Mouse (Mus musculus) heart, embryonic 10.5 days (tissue): ENCODE measurements at regions not wholly inside any gene's neighbourhood (a gene's known extent, or its start where the extent isn't known, plus 50 kb on each side); places are given as distances from the start of the nearest gene placed in this dataset.
A peak's percentile ranks its signal among the peaks of the same experiment; 100 is the strongest.

ENCODE experiments used
- DNase-seq: peaks from one replicate; pipeline ENCODE4 v3.0.0-alpha.2; 2017; ENCODE audit warnings: low spot score
- H3K27ac ChIP-seq: fragments of 300-500 bp; sonication (generic); 2 replicates; pipeline ENCODE4 v1.5.1; 2016; ENCODE audit warnings: mild to moderate bottlenecking
- H3K27me3 ChIP-seq: fragments of 300-500 bp; sonication (generic); 2 replicates; pipeline ENCODE4 v1.6.1; 2016; ENCODE audit warnings: mild to moderate bottlenecking; ENCODE audit not compliant: poor library complexity, insufficient read depth, severe bottlenecking
- H3K36me3 ChIP-seq: fragments of 300-500 bp; sonication (generic); 2 replicates; pipeline ENCODE4 v1.6.1; 2016; ENCODE audit warnings: mild to moderate bottlenecking, moderate library complexity
- H3K4me1 ChIP-seq: fragments of 300-500 bp; sonication (generic); 2 replicates; pipeline ENCODE4 v1.6.1; 2016; ENCODE audit warnings: mild to moderate bottlenecking
- H3K4me3 ChIP-seq: fragments of 300-500 bp; sonication (generic); 2 replicates; pipeline ENCODE4 v1.5.1; 2016; ENCODE audit warnings: mild to moderate bottlenecking, moderate library complexity
- H3K9me3 ChIP-seq: fragments of 300-500 bp; sonication (generic); 2 replicates; pipeline ENCODE4 v1.6.1; 2016; ENCODE audit warnings: mild to moderate bottlenecking, moderate library complexity
- WGBS: fragments of 180-500 bp; shearing (Covaris S2); methylation state at CpG from one replicate; pipeline ENCODE4 v1.1.7; 2016; 5-methylcytosine and 5-hydroxymethylcytosine counted together

GRCm38 (mm10) chr5:37920481-37920880 is 96.1 kb upstream of the Msx1 start:
- Histone ChIP-seq H3K27me3 (peaks cover 41% of the 10 kb centered on the region), H3K4me1 (peaks cover 12% of the 10 kb centered on the region), H3K27ac (no peak overlapping the region), H3K36me3 (no peaks in the 10 kb centered on the region), H3K9me3 (no peaks in the 10 kb centered on the region), H3K4me3 (no peak overlapping the region)
- no peak for DNase-seq
- 24% methylated on average over 2 of the region's 2 CpGs for WGBS

- Histone ChIP-seq H3K27me3 (peaks cover 41% of the 10 kb centered on the region), H3K4me1 (peaks cover 12% of the 10 kb centered on the region), H3K36me3 (no peaks in the 10 kb centered on the region), H3K4me3 (no peak overlapping the region), H3K27ac (no peak overlapping the region), H3K9me3 (no peaks in the 10 kb centered on the region)
- no peak for DNase-seq
- WGBS = 73% methylated on average over 3 of the region's 3 CpGs
These were observed 94.7 kb upstream of the Msx1 start for GRCm38 (mm10) chr5:37919102-37919501.

GRCm38 (mm10) chr5:37918001-37918707 is 93.8 kb upstream of the Msx1 start:
- no peak for DNase-seq
- H3K9me3 ChIP-seq = no peaks in the 10 kb centered on the region
- H3K4me3 ChIP-seq = peak overlapping the region; percentile 47
- H3K27ac ChIP-seq = no peak overlapping the region
- H3K27me3 ChIP-seq = peaks cover 41% of the 10 kb centered on the region
- H3K4me1 ChIP-seq = peaks cover 12% of the 10 kb centered on the region
- WGBS = 5% methylated on average over 28 of the region's 28 CpGs
- H3K36me3 ChIP-seq = no peaks in the 10 kb centered on the region

GRCm38 (mm10) chr5:37917161-37917560 is 92.8 kb upstream of the Msx1 start:
- no peak for DNase-seq
- Histone ChIP-seq H3K27me3 (peaks cover 41% of the 10 kb centered on the region), H3K4me1 (peaks cover 12% of the 10 kb centered on the region), H3K36me3 (no peaks in the 10 kb centered on the region), H3K4me3 (no peak overlapping the region), H3K27ac (no peak overlapping the region; the same call in 1 of the 2 replicates), H3K9me3 (no peaks in the 10 kb centered on the region)
- WGBS = 22% methylated on average over 5 of the region's 5 CpGs

- Histone ChIP-seq H3K4me1 (peaks cover 11% of the 10 kb centered on the region), H3K27me3 (peaks cover 72% of the 10 kb centered on the region), H3K9me3 (no peaks in the 10 kb centered on the region), H3K36me3 (no peaks in the 10 kb centered on the region), H3K4me3 (no peak overlapping the region), H3K27ac (no peak overlapping the region)
- no peak for DNase-seq
- 43% methylated on average over 5 of the region's 5 CpGs for WGBS
These were observed 80.4 kb upstream of the Msx1 start for GRCm38 (mm10) chr5:37904683-37905352.

- no peak overlapping the region for H3K27ac ChIP-seq
- no peaks in the 10 kb centered on the region for H3K9me3 ChIP-seq
- WGBS = 68% methylated on average over 3 of the region's 3 CpGs
- DNase-seq = no peak
- no peaks in the 10 kb centered on the region for H3K36me3 ChIP-seq
- peaks cover 11% of the 10 kb centered on the region for H3K4me1 ChIP-seq
- H3K27me3 ChIP-seq = peaks cover 82% of the 10 kb centered on the region
- no peak overlapping the region for H3K4me3 ChIP-seq
These were observed 79.5 kb upstream of the Msx1 start for GRCm38 (mm10) chr5:37903861-37904260.

GRCm38 (mm10) chr5:37902741-37903140 is 78.4 kb upstream of the Msx1 start:
- H3K9me3 ChIP-seq = no peaks in the 10 kb centered on the region
- peaks cover 11% of the 10 kb centered on the region for H3K4me1 ChIP-seq
- 75% methylated on average over 2 of the region's 2 CpGs for WGBS
- DNase-seq = no peak
- H3K27me3 ChIP-seq = peaks cover 92% of the 10 kb centered on the region
- no peak overlapping the region for H3K27ac ChIP-seq
- H3K36me3 ChIP-seq = no peaks in the 10 kb centered on the region
- H3K4me3 ChIP-seq = no peak overlapping the region

- Histone ChIP-seq H3K27ac (0 out of 2 replicates have a peak overlapping the region, but pooled peaks have one; percentile 54), H3K4me1 (peaks cover 11% of the 10 kb centered on the region), H3K27me3 (peaks cover 95% of the 10 kb centered on the region), H3K36me3 (no peaks in the 10 kb centered on the region), H3K9me3 (no peaks in the 10 kb centered on the region), H3K4me3 (peak overlapping the region; percentile 49)
- no peak for DNase-seq
- WGBS = 1% methylated on average over 16 of the region's 16 CpGs
These were observed 77.5 kb upstream of the Msx1 start for GRCm38 (mm10) chr5:37901861-37902291.

GRCm38 (mm10) chr5:37898041-37898615 is 73.7 kb upstream of the Msx1 start:
- H3K27ac ChIP-seq = no peak overlapping the region
- no peak for DNase-seq
- H3K9me3 ChIP-seq = no peaks in the 10 kb centered on the region
- 74% methylated on average over 12 of the region's 12 CpGs for WGBS
- peaks cover 45% of the 10 kb centered on the region for H3K4me1 ChIP-seq
- H3K4me3 ChIP-seq = no peak overlapping the region
- H3K36me3 ChIP-seq = no peaks in the 10 kb centered on the region
- H3K27me3 ChIP-seq = peaks cover 92% of the 10 kb centered on the region

- WGBS = 85% methylated on average over 6 of the region's 6 CpGs
- H3K27ac ChIP-seq = no peak overlapping the region
- H3K4me3 ChIP-seq = no peak overlapping the region
- peaks cover 92% of the 10 kb centered on the region for H3K27me3 ChIP-seq
- no peaks in the 10 kb centered on the region for H3K36me3 ChIP-seq
- H3K9me3 ChIP-seq = no peaks in the 10 kb centered on the region
- peaks cover 50% of the 10 kb centered on the region for H3K4me1 ChIP-seq
- no peak for DNase-seq
These were observed 73.1 kb upstream of the Msx1 start for GRCm38 (mm10) chr5:37897501-37897900.

GRCm38 (mm10) chr5:37895441-37896336 is 71.3 kb upstream of the Msx1 start:
- H3K27ac ChIP-seq = no peak overlapping the region; the same call in 1 of the 2 replicates

GRCm38 (mm10) chr5:37893639-37894550 is 69.5 kb upstream of the Msx1 start:
- DNase-seq = no peak
- Histone ChIP-seq H3K27me3 (peaks cover 93% of the 10 kb centered on the region), H3K9me3 (no peaks in the 10 kb centered on the region), H3K36me3 (no peaks in the 10 kb centered on the region), H3K4me1 (peaks cover 40% of the 10 kb centered on the region), H3K27ac (peak overlapping the region; percentile 67), H3K4me3 (peak overlapping the region; percentile 54)
- 2% methylated on average over 36 of the region's 36 CpGs for WGBS

More at GRCm38 (mm10) chr5:37895441-37896336, 71.3 kb upstream of the Msx1 start:
- Histone ChIP-seq H3K4me3 (no peak overlapping the region), H3K9me3 (no peaks in the 10 kb centered on the region), H3K4me1 (peaks cover 40% of the 10 kb centered on the region), H3K36me3 (no peaks in the 10 kb centered on the region), H3K27me3 (peaks cover 94% of the 10 kb centered on the region)
- 4% methylated on average over 19 of the region's 19 CpGs for WGBS
- no peak for DNase-seq
